Mouse (Mus musculus) T-helper 17 cell (primary cell): ENCODE measurements around the gene Rpp40.

ENCODE experiments used
- in situ Hi-C, 2 experiments: fragments of 300-600 bp; cut with MboI, MseI; formaldehyde crosslinking; loops; 1 replicate in 1 of 2; 2 replicates in 1 of 2; pipeline ENCODE4 v1.15.1; 2025; ENCODE audit warnings: high pct_unique_total_duplicates in 2 of 2

The Rpp40 gene

DNA sequence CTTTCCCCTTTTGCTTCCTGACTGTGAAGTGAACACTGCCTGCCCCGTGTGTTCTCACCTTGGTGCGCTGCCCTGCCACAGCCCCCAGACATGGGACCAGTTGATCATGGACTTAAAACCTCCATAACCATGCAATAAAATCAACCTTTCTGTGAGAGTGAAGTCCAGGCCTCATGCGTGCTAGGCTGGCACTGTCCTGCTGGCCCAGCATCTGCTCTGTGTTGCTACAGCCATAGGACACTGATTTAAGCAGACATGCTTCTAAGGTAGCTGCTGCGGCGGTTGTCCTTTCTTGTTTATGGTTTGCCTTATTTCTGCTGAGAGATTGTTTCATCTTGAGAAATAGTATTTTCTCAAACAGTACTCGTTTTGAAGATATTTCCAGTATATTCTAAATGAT is 54.6 kb downstream of the Rpp40 start:
- in situ Hi-C loops = no loop called here

DNA sequence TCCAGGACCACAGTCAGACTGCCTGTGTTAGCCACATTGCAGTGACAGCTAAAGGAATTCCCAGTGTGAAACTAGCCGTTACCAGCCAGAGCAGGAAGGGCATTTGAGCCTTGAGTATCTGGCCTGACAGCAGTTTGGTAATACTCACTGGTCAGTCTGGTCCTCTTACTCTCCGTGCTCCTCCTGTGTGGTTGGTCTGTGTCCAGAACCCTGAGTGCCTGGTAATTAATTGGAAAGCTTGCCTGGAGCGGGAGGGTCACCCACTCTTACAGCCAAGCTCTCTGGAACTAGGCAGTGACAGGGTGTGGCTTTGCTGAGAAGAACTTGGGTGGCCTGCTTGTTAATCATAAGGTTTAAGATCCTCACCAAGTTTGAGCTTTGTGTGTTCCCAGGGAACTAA is 57.5 kb downstream of the Rpp40 start:
- in situ Hi-C loops = no loop called here

- in situ Hi-C loops = no loop called here
These were observed 60.9 kb downstream of the Rpp40 start for GRCm38 (mm10) chr13:35845306-35845705.
